Mouse (Mus musculus): ENCODE data around the gene Rsbn1.

The Rsbn1 gene

DNA sequence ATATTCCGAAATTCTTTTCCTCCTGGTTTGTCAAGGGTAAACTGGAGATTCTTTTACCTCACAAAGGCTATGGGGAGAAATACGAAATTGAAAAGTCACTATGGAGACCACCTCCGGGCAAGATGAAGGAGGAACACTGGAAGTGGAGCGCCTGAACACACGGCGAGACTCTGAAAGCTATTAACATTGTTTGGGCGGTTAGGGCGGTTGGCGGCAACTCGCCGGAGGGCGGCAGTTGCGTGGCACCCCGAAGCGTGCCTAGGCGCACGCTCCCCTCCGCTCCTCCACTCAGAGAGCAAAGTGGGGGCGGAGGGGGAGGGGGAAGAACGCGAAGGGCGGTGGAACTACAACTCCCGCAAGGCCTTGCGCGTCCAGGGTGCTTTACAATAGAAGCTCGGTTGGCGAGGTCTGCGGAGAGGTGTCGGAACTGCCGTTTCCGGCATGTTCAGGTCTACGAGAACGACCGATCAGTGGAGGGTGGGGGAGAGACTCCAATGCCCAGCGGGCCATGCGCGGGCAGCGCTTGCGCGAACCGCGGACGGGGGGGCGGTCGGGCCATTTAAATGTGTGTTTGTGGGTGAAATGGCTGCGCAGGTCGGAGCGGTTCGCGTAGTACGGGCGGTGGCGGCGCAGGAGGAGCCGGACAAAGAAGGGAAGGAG is at the start of gene Rsbn1:
Gene Rsbn1, plus strand, starts transcription at position 111 of the 660 bp plus-strand sequence.
- peak; percentile 97 for DNase-seq

- DNase-seq: no peak
Observed at GRCm38 (mm10) chr3:103864200-103864599, 49.7 kb upstream of the Rsbn1 start.

DNA sequence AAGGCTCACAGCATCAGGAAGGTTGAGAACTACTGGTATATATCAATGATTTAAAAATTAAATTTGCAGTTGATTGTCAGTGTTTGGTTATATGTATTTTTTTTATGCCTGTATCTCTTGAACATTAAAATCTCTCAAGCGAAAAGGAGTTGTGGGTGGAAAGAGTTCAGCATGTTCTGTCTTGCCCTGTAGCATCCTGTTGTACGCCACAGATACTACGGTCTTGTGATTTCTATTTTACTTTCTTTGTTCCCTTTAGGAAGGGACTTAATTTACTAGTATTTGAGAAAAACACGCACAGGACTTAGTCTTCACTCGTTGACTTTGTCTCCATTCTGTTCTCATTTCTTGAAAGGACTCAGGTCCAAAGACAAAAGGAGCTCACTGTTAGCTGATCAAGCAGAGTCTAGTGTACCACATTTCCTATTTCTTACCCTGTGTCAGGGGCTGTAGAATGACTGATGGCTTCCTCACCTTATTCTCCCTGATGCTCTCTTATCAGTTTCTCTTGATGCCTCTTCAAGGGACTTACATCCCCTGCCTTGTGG is 46.4 kb upstream of the Rsbn1 start:
- DNase-seq: no peak

GRCm38 (mm10) chr3:103868008-103868407 is 45.9 kb upstream of the Rsbn1 start:
- DNase-seq: no peak

- DNase-seq: no peak
Observed at GRCm38 (mm10) chr3:103872663-103873098, 41.2 kb upstream of the Rsbn1 start.

DNA sequence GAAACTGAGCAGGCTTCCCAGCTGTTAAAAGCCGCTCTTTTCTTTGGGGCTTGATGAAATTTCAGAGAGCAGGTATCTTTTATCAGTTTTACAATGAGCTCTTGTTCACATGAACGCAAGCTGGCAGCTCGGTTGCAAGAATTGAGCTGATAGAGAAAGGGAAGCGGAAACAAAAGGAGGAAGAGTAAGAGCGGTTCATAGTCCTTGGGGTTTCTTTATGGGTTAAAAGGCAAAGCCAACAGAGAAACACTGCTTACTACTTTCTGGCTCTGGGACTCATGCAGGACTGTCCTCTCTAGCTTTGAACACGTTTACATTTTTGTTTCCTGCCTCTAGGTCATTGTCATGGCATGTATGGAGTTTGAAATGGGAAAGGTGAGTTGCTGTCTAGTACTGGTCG is 39.6 kb upstream of the Rsbn1 start:
- DNase-seq: no peak

DNA sequence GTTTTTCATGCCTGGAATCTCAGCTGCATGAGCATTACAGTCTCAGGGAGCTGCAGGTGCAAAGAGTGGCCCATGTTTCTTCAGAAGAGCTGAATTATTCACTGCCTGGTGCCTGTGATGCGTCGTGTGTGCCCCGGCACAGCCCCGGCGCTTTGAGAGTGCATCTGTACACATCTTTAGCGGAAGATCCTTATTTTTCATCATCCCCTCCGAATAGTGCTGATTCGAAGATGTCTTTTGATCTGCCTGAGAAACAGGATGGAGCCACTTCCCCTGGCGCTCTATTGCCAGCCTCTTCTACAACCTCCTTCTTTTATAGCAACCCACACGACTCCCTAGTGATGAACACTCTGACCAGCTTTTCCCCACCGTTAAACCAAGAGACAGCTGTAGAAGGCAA is 28.0 kb upstream of the Rsbn1 start:
- DNase-seq: peak; percentile 67

DNA sequence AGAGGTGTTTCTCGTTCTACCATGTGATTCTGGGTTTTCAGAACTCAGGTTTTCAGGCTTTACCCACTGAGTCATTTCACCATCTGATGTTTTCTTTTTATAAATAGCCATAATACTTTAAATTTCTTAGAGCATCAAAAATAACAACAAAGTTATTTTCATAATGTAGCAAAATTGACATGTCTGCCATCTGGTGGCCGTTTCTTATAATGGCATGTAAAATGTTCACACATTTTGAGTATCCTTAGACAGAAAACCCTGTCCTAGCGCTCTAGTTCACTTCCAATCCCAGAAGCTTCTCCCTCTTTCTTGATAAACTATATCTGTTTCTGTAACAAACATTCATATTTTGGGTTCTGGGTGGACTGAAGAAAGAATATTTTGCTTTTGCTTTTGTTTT is 26.3 kb upstream of the Rsbn1 start:
- DNase-seq: peak; percentile 71

DNA sequence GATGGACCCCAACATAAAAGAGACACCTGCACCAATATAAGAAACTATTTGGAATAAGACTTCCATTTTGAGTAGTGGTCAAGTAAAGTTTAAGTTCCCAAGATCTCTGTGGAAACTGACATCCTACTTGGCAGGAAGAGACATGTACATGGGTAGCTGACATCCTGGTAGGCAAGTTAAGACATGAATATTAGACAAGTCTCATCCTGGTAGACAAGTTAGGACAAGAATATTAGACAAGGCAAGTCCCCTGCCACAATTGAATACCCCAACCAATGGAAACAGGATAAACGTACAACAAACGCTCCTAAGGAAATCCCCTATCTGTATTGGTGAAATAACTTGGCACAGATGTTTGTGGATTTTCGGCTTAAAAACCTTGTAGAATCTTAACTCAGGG is 20.5 kb upstream of the Rsbn1 start:
- no peak for DNase-seq

DNA sequence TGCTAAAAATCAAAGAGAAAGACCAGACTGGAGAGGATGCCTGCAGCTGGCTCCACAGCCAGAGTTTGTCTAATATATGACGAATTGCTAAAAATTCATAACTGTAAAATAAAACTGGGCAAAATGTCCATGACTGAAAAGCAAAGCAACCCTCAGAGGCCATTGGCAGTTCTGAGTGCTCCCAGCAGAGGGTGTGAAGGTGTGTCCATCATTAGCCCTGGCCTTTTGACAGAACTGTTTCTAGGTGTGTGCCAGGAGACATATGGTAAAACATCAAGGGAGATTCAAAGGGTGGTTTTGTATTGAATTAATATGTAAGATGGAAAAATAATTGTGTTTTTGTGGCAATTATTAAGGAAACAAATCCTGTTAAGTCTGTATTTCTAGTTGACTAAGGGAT is 9.2 kb upstream of the Rsbn1 start:
- DNase-seq: peak; percentile 35

GRCm38 (mm10) chr3:103907335-103908030 is 6.4 kb upstream of the Rsbn1 start:
- no peak for DNase-seq

DNA sequence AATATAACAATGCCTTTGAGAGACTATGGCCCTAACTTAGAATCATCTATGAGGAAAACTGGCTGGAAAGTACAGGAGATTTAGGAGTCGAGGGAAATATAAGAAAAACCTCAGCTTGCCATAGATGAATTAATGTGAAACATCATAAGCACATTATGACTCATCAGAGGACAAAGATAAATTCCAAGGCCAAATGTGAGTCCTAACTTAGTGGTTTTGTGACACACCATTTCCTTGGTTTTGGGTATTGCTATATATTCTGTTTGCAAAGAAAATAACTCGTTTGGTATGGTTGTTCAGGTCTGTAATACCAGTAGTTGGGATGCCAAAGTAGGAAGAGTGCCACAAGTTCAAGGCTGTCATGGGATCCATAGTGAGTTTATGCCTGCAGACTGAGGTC is 5.1 kb upstream of the Rsbn1 start:
- DNase-seq: no peak

DNA sequence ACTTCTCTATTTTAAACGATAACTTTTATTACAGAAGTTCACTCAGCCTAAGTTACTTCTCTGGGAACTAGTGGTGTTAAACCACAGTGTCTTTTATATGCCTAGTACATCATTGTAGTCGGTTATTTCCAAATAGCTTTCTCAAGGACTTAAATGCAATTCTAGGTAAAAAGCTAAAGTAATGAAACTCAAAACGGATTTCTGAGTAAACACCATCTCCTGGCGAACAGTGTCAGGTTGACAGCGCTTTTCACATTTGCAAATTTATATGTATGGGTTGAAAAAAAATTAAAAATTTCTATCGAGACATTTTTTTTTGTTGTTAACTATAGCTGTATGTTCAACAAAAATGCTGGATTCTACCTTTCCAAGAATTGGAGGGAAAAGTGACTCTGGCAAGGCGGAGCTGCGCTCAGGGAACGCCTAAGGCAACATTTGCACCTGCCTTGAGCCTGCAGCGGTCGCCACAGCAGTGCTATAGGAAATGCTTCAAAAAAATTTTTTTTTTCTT is 414 bp upstream of the Rsbn1 start:
- DNase-seq: peak; percentile 60

DNA sequence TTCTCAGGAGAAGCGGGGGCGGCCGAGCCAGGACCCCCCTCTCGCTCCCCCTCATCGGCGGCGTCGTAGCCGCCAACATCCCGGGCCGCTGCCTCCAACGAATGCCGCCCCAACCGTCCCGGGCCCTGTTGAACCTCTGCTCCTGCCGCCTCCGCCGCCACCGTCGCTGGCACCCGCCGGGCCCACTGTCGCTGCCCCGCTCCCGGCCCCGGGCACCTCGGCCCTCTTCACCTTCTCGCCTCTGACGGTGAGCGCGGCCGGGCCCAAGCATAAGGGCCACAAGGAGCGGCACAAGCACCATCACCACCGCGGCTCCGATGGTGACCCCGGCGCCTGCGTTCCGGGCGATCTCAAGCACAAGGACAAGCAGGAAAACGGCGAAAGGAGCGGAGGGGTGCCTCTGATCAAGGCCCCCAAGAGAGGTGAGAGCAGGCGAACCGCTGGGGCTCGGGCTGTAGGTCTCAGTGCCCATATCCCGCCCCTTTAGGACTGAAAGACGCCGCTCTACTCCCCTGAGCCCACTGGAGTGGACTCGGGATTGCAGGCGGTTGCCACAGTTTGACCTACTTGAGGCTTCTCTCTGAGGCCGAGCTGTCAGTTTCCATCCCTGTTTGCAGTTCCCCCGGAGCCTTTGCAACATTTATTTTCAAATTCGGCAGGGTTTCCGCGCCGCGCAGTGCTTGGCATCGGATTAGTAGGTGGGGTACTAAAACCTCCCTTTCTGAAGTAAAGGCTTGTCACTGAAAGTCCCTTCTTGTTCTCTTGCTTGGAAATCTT is 1.0 kb downstream of the Rsbn1 start:
- no peak for DNase-seq

DNA sequence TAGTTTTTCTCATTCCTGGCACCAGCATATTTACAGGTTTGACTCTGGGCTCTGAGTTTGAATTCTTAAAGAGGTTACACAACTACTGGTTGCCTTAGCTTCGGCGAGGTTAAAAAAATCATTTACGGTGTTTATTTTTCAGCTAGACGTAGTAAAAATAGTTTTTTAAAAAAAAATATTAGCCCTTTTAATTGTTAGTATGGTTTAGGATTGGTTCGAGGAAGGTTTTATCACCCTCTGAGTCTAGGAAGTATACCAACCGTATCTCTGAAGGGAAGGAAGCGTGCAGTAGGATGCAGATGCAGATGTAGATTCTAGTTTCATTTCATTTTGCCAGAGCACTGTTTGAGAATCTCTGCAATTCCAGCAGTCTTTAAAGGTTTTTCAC is 1.6 kb downstream of the Rsbn1 start:
- DNase-seq: no peak

DNA sequence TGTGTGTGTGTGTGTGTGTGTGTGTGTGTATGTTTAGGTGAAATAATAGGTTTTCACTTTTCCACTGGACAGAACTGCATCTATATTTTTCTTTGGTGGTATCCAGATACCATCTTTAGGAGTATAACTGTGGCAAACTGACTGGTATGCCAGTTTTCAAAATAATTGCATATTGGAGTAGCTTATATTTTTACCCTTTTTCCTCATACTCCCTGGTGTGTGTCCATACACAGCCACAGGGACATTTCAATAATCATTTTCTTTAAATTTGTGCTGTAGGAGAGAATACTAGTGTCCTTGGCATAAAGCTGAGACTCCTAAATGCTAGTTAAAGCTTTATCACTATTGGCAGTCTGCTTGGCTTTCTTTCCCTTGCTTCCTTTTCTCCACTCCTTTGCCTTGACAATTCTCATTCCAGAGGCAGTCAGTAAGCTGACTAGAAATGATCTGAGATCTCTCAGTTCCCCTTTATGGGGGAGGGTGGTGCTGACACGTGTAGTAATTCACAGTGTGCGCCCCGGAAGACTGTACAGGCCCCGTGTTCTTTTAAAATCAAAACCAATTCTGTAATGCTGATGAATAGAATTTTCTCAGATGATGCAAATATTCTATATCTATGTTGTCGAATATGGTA is 2.4 kb downstream of the Rsbn1 start:
- DNase-seq: peak; percentile 48

DNA sequence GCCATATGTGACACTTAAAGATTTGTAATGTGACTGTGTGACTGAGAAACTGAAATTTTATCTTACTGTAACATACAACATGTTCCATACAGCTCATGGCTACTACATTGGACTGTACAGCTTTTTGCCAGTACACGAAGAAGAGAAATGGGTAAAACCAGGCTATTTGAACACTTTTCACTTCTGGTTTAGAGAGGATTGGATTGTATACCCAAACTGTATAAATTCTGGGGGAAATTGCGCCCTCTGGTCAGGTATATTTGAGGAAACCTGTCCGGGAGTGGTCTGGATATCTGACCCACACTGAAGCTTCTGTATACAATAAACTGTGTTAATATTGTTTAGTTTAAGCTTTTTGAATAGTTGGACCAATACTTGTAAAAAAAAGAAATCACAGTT is 2.9 kb downstream of the Rsbn1 start:
- DNase-seq: no peak

- DNase-seq: no peak
Observed at GRCm38 (mm10) chr3:103920094-103920493, 6.2 kb downstream of the Rsbn1 start.

- no peak for DNase-seq
Observed at GRCm38 (mm10) chr3:103925302-103925701, 11.4 kb downstream of the Rsbn1 start.

- DNase-seq: peak; percentile 55
Observed at GRCm38 (mm10) chr3:103927511-103927910, 13.6 kb downstream of the Rsbn1 start.

GRCm38 (mm10) chr3:103944794-103945562 is 31.1 kb downstream of the Rsbn1 start:
- DNase-seq: no peak

GRCm38 (mm10) chr3:103948666-103949065 is 34.7 kb downstream of the Rsbn1 start:
- DNase-seq: no peak
